Mouse (Mus musculus) left cerebral cortex, adult 9 months (tissue): Measurements from ENCODE around the gene Lrrc52.

Experiments used
- DNase-seq, 2 experiments: peaks; one replicate each; pipeline ENCODE4 v3.0.0; 2022; ENCODE audit warnings: low spot score in 2 of 2

Lrrc52 gene

GRCm38 (mm10) chr1:167466765-167467426 lies at the start of gene Lrrc52:
Gene Lrrc52 (minus strand): TSS chr1:167466780.
- peak in 1 of 2 experiments; percentile 30 for DNase-seq

GRCm38 (mm10) chr1:167511621-167512020 lies 45.0 kb upstream of the Lrrc52 start:
- DNase-seq: no peak

GRCm38 (mm10) chr1:167506048-167506447 lies 39.5 kb upstream of the Lrrc52 start:
- DNase-seq: no peak

- no peak for DNase-seq
Measured at GRCm38 (mm10) chr1:167505427-167505826, 38.8 kb upstream of the Lrrc52 start.

- no peak for DNase-seq
Measured at GRCm38 (mm10) chr1:167499097-167499850, 32.7 kb upstream of the Lrrc52 start.

GRCm38 (mm10) chr1:167497991-167498390 lies 31.4 kb upstream of the Lrrc52 start:
- no peak for DNase-seq

- DNase-seq: no peak
Measured at GRCm38 (mm10) chr1:167497560-167497959, 31.0 kb upstream of the Lrrc52 start.

GRCm38 (mm10) chr1:167491501-167491900 lies 24.9 kb upstream of the Lrrc52 start:
- DNase-seq: no peak

- DNase-seq: no peak
Measured at GRCm38 (mm10) chr1:167487933-167488332, 21.4 kb upstream of the Lrrc52 start.

- DNase-seq: no peak
Measured at GRCm38 (mm10) chr1:167486959-167487680, 20.5 kb upstream of the Lrrc52 start.

- DNase-seq: no peak
Measured at GRCm38 (mm10) chr1:167482863-167483262, 16.3 kb upstream of the Lrrc52 start.

- DNase-seq: peak in 1 of 2 experiments; percentile 20
Measured at GRCm38 (mm10) chr1:167473585-167473984, 7.0 kb upstream of the Lrrc52 start.

GRCm38 (mm10) chr1:167467916-167468315 lies 1.3 kb upstream of the Lrrc52 start:
- no peak for DNase-seq

- no peak for DNase-seq
Measured at GRCm38 (mm10) chr1:167457311-167457710, 9.3 kb downstream of the Lrrc52 start.

- no peak for DNase-seq
Measured at GRCm38 (mm10) chr1:167453048-167453447, 13.5 kb downstream of the Lrrc52 start.

- no peak for DNase-seq
Measured at GRCm38 (mm10) chr1:167452456-167452855, 14.1 kb downstream of the Lrrc52 start.

- DNase-seq: peak in 1 of 2 experiments; percentile 48
Measured at GRCm38 (mm10) chr1:167448598-167448997, 18.0 kb downstream of the Lrrc52 start.

- DNase-seq: no peak
Measured at GRCm38 (mm10) chr1:167448088-167448487, 18.5 kb downstream of the Lrrc52 start.

GRCm38 (mm10) chr1:167446516-167446915 lies 20.1 kb downstream of the Lrrc52 start:
- no peak for DNase-seq

- DNase-seq: no peak
Measured at GRCm38 (mm10) chr1:167445167-167445566, 21.4 kb downstream of the Lrrc52 start.

GRCm38 (mm10) chr1:167438231-167438885 lies 28.2 kb downstream of the Lrrc52 start:
- DNase-seq: no peak

- DNase-seq: no peak
Measured at GRCm38 (mm10) chr1:167437091-167437490, 29.5 kb downstream of the Lrrc52 start.
